17 mouse cellular contexts compared by ENCODE assay signal in the genomic region with DNA sequence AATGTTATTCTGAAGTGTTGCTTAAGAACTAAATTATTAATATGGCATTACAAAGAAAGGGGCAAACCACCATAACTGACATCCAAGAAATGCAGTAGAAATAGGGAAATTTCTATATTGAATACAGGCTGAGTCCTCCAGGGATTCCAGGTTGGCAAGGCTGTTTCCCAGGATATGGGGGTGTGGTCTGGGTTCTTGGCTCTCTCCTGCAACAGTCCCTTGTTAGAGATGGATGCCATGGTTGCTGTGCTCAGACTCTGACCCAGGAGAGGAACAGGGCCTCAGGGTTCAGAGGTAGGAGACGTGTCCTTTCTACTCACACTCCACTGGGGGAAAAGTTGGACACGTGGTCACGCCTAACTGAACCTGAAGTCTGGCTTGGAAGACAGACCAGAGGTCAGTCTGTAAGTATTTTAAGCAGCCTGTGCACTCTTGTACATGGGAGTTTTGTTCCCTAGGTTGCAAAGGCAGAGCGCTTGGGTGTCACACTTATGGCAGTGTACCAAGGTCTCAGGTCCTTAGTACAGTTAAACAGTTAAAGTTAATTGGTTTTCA. TPM values are rescaled to one million over a fixed set of nuclear protein-coding genes. Genes with fewer than 3 reads are reported as not detected.
A peak's percentile ranks its signal among the peaks of the same experiment; 100 is the strongest.
DNase-seq lines count a peak whose midpoint lies in the region; ATAC-seq lines count a peak whose summit lies in the region.
"Had no signal": no experiment of that assay in that cellular context is flagged by ENCODE, and none has a peak within 500 bp of the region (broad histone marks: within the 10 kb centered on the region; RNA-seq: fewer than 3 reads in every experiment).

No protein-coding gene starts in this region.

- no peak overlapping the region for H3K4me3 ChIP-seq in heart, embryonic 16.5 days (ENCODE audit: low read length)
- no peak overlapping the region for H3K4me3 ChIP-seq in neural tube, embryonic 15.5 days (replicated peaks)
- H3K4me3 ChIP-seq in intestine, embryonic 16.5 days (ENCODE audit: low read length): no peak overlapping the region
- H3K4me3 ChIP-seq: erythroblast, embryonic 14.5 days; layer of hippocampus, adult 2 months; liver, embryonic 12.5 days; neural tube, embryonic 12.5 days had no signal

- 74% methylated on average over 4 of the region's 4 CpGs for WGBS in heart, embryonic 16.5 days
- 78% methylated on average over 4 of the region's 4 CpGs for WGBS in neural tube, embryonic 15.5 days
- WGBS in intestine, embryonic 16.5 days: 83% methylated on average over 4 of the region's 4 CpGs

- H3K36me3 ChIP-seq in heart, embryonic 16.5 days (ENCODE audit: control insufficient read depth, insufficient read depth): no peaks in the 10 kb centered on the region
- H3K36me3 ChIP-seq in neural tube, embryonic 15.5 days: peaks cover 4% of the 10 kb centered on the region; the same call in 1 of the 2 replicates
- H3K36me3 ChIP-seq in intestine, embryonic 16.5 days (ENCODE audit: control insufficient read depth, insufficient read depth, low read length): no peaks in the 10 kb centered on the region; the same call in 1 of the 2 replicates

- no peak overlapping the region; the same call in 1 of the 2 replicates for H3K4me2 ChIP-seq in heart, embryonic 16.5 days (ENCODE audit: low read depth, low read length)
- H3K4me2 ChIP-seq in neural tube, embryonic 15.5 days: no peak overlapping the region
- no peak overlapping the region for H3K4me2 ChIP-seq in intestine, embryonic 16.5 days (ENCODE audit: low read depth, low read length)
- H3K4me2 ChIP-seq: liver, embryonic 12.5 days; neural tube, embryonic 12.5 days had no signal

- H3K27me3 ChIP-seq in heart, embryonic 16.5 days (ENCODE audit: control insufficient read depth, insufficient read depth, low read length): no peaks in the 10 kb centered on the region
- no peaks in the 10 kb centered on the region for H3K27me3 ChIP-seq in neural tube, embryonic 15.5 days (replicated peaks)
- no peaks in the 10 kb centered on the region for H3K27me3 ChIP-seq in intestine, embryonic 16.5 days (replicated peaks; ENCODE audit: control insufficient read depth, insufficient read depth, low read length)
- H3K27me3 ChIP-seq: liver, embryonic 12.5 days; neural tube, embryonic 12.5 days; Patski had no signal

- peak; percentile 46 for DNase-seq in adrenal gland, postnatal 10 days
- no peak for DNase-seq in adrenal gland, adult (ENCODE audit: inconsistent age in 2 of 2, low spot score in 1 of 2)
- no peak for DNase-seq in heart, adult 18-20 months
- no peak for DNase-seq in neural tube, embryonic 10.5 days (ENCODE audit: extremely low spot score, low spot score)
- DNase-seq in thymus, postnatal 10 days (ENCODE audit: low spot score in 2 of 2): no peak
- DNase-seq: cerebellum, adult 9-11 months; forebrain, postnatal 0 days; lung, postnatal 10 days; thymus, postnatal 25 days had no signal

- H3K27ac ChIP-seq in heart, embryonic 16.5 days (ENCODE audit: low read length): peak overlapping the region; percentile 84
- 0 out of 2 replicates have a peak overlapping the region, but pooled peaks have one; percentile 2 for H3K27ac ChIP-seq in neural tube, embryonic 15.5 days (replicated peaks)
- H3K27ac ChIP-seq in intestine, embryonic 16.5 days (ENCODE audit: low read length): no peak overlapping the region
- H3K27ac ChIP-seq: layer of hippocampus, adult 2 months; liver, embryonic 12.5 days; neural tube, embryonic 12.5 days had no signal

- peaks cover 43% of the 10 kb centered on the region for H3K4me1 ChIP-seq in heart, embryonic 16.5 days (ENCODE audit: control insufficient read depth, insufficient read depth, low read length)
- peaks cover 22% of the 10 kb centered on the region for H3K4me1 ChIP-seq in neural tube, embryonic 15.5 days
- peaks cover 6% of the 10 kb centered on the region for H3K4me1 ChIP-seq in intestine, embryonic 16.5 days (ENCODE audit: control insufficient read depth, insufficient read depth, low read length)

- no peak for ATAC-seq in heart, embryonic 16.5 days (replicated peaks; ENCODE audit: extremely low read depth, insufficient read depth, low FRiP score)
- no peak for ATAC-seq in neural tube, embryonic 15.5 days (ENCODE audit: low FRiP score)
- no peak for ATAC-seq in intestine, embryonic 16.5 days
- ATAC-seq: forebrain, postnatal 0 days; liver, embryonic 12.5 days; Patski had no signal

- H3K9me3 ChIP-seq in heart, embryonic 16.5 days (replicated peaks; ENCODE audit: control insufficient read depth, low read length): no peaks in the 10 kb centered on the region
- no peaks in the 10 kb centered on the region for H3K9me3 ChIP-seq in neural tube, embryonic 15.5 days (replicated peaks)
- no peaks in the 10 kb centered on the region for H3K9me3 ChIP-seq in intestine, embryonic 16.5 days (ENCODE audit: control insufficient read depth, low read length)
- H3K9me3 ChIP-seq: liver, embryonic 12.5 days; neural tube, embryonic 12.5 days had no signal

- no peak overlapping the region for H3K9ac ChIP-seq in heart, embryonic 16.5 days (ENCODE audit: low read length)
- no peak overlapping the region for H3K9ac ChIP-seq in neural tube, embryonic 15.5 days (replicated peaks)
- no peak overlapping the region for H3K9ac ChIP-seq in intestine, embryonic 16.5 days (ENCODE audit: low read depth, low read length)
- H3K9ac ChIP-seq: forebrain, postnatal 0 days; liver, embryonic 12.5 days; neural tube, embryonic 12.5 days had no signal

RNA-seq across cellular contexts. Expression of a gene that starts 48.6 kb away (rescaled TPM):
- total RNA-seq in adrenal gland, postnatal 10 days (2021): 10 to 100 TPM; 19.7 to 20.1 TPM
- polyA plus RNA-seq in heart, embryonic 16.5 days (2015; fragmentation: Nextera tagmentation; extraction: Ambion mirVana): 10.8 and 11.5 TPM in 2 replicates
- total RNA-seq in heart, adult 18-20 months (2021): 10 to 100 TPM in 1 of 2 experiments, 1 to 10 TPM in 1; 9.7 to 11.8 TPM
- 9.9 and 10.7 TPM in 2 replicates for polyA plus RNA-seq in neural tube, embryonic 15.5 days (2015; fragmentation: Nextera tagmentation; extraction: Ambion mirVana)
- polyA plus RNA-seq in intestine, embryonic 16.5 days (2015; fragmentation: Nextera tagmentation; extraction: Ambion mirVana): 6.3 and 7.0 TPM in 2 replicates
